Mouse (Mus musculus): ENCODE results near the gene Fbxo46. TPM values are rescaled to one million over a fixed set of nuclear protein-coding genes. Genes with fewer than 3 reads are reported as not detected.

Gene Fbxo46
- polyA plus RNA-seq, 1 experiment, result 49.3 TPM

DNA sequence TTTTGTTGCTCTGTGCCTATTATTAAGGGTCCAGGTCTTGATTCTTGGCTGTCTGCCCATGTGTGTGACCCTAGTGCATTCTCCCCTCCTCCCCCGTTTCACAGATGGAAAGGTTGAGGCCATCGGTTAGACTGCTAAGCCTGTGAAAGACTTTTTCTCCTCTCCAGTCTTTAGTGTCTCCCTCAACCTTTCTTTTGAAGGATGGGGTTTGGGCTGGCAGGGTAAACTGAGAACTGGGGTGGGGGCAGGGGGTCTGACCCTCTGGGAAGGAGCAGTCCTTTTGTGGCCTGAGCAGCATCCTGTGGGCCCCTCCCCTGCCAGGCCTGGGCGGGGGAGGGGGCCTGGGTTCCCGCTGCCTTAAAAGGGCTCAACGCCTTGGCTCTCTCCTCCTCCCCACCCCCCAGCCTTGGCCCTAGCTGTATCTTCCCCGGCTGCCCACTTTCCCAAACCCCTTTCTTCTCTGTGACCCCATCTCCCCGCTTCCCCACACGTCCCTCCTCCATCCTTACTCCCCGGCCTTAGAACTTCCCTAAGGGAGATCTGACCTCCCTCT, 34.7 kb upstream of the Fbxo46 start:
- Histone ChIP-seq H3K36me3 (ENCODE audit: control insufficient read depth, insufficient read depth, low read length) (no peaks in the 10 kb centered on the region; the same call in 1 of the 2 replicates), H3K4me3 (ENCODE audit: control insufficient read depth, low read depth, low read length) (no peak overlapping the region), H3K27ac (ENCODE audit: control insufficient read depth, insufficient read depth, low read depth, low read length) (peak overlapping the region; percentile 22; the same call in 1 of the 2 replicates), H3K4me1 (ENCODE audit: control insufficient read depth, insufficient read depth, low read length) (peaks cover 20% of the 10 kb centered on the region), H3K27me3 (ENCODE audit: control insufficient read depth, insufficient read depth, low read length) (no peaks in the 10 kb centered on the region)
- TF ChIP-seq POLR2A (IDR thresholded peaks at IDR 0.05; ENCODE audit: control insufficient read depth, low read depth, low read length), result no peak
- no peak for TF ChIP-seq CTCF (IDR thresholded peaks at IDR 0.05; ENCODE audit: control insufficient read depth, insufficient read depth, insufficient replicate concordance, low read depth, low read length)

- Histone ChIP-seq H3K27me3 (ENCODE audit: control insufficient read depth, insufficient read depth, low read length) (no peaks in the 10 kb centered on the region), H3K4me3 (ENCODE audit: control insufficient read depth, low read depth, low read length) (no peak overlapping the region), H3K36me3 (ENCODE audit: control insufficient read depth, insufficient read depth, low read length) (no peaks in the 10 kb centered on the region; the same call in 1 of the 2 replicates), H3K4me1 (ENCODE audit: control insufficient read depth, insufficient read depth, low read length) (peaks cover 20% of the 10 kb centered on the region), H3K27ac (ENCODE audit: control insufficient read depth, insufficient read depth, low read depth, low read length) (no peak overlapping the region)
- TF ChIP-seq POLR2A (IDR thresholded peaks at IDR 0.05; ENCODE audit: control insufficient read depth, low read depth, low read length) (no peak), CTCF (IDR thresholded peaks at IDR 0.05; ENCODE audit: control insufficient read depth, insufficient read depth, insufficient replicate concordance, low read depth, low read length) (no peak)
These were observed 34.2 kb upstream of the Fbxo46 start for GRCm38 (mm10) chr7:19085495-19085894.

- H3K36me3 ChIP-seq (ENCODE audit: control insufficient read depth, insufficient read depth, low read length), result no peaks in the 10 kb centered on the region; the same call in 1 of the 2 replicates
- no peaks in the 10 kb centered on the region for H3K27me3 ChIP-seq (ENCODE audit: control insufficient read depth, insufficient read depth, low read length)
- no peak overlapping the region for H3K4me3 ChIP-seq (ENCODE audit: control insufficient read depth, low read depth, low read length)
- peaks cover 20% of the 10 kb centered on the region for H3K4me1 ChIP-seq (ENCODE audit: control insufficient read depth, insufficient read depth, low read length)
- no peak for TF ChIP-seq CTCF (IDR thresholded peaks at IDR 0.05; ENCODE audit: control insufficient read depth, insufficient read depth, insufficient replicate concordance, low read depth, low read length)
- H3K27ac ChIP-seq (ENCODE audit: control insufficient read depth, insufficient read depth, low read depth, low read length), result no peak overlapping the region
These were observed 33.6 kb upstream of the Fbxo46 start for GRCm38 (mm10) chr7:19086042-19086441.

DNA sequence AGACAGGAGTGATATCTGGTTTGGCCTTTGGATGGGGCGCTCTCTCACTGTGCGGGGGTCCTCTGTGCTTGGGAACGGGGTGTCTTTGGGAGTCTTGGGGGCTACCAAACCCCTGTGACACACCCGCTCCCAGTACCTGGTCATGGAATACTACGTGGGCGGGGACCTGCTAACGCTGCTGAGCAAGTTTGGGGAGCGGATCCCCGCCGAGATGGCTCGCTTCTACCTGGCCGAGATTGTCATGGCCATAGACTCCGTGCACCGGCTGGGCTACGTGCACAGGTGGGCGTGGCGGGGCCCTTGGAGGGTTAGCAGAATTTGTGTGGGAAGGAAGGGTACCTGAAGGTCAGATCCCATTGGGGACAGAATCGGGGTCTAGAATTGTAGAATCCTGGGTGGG, 32.9 kb upstream of the Fbxo46 start:
- Histone ChIP-seq H3K27me3 (ENCODE audit: control insufficient read depth, insufficient read depth, low read length) (no peaks in the 10 kb centered on the region), H3K27ac (ENCODE audit: control insufficient read depth, insufficient read depth, low read depth, low read length) (no peak overlapping the region), H3K4me3 (ENCODE audit: control insufficient read depth, low read depth, low read length) (no peak overlapping the region), H3K36me3 (ENCODE audit: control insufficient read depth, insufficient read depth, low read length) (no peaks in the 10 kb centered on the region; the same call in 1 of the 2 replicates), H3K4me1 (ENCODE audit: control insufficient read depth, insufficient read depth, low read length) (peaks cover 27% of the 10 kb centered on the region)
- no peak for TF ChIP-seq POLR2A (IDR thresholded peaks at IDR 0.05; ENCODE audit: control insufficient read depth, low read depth, low read length)
- no peak for TF ChIP-seq CTCF (IDR thresholded peaks at IDR 0.05; ENCODE audit: control insufficient read depth, insufficient read depth, insufficient replicate concordance, low read depth, low read length)

DNA sequence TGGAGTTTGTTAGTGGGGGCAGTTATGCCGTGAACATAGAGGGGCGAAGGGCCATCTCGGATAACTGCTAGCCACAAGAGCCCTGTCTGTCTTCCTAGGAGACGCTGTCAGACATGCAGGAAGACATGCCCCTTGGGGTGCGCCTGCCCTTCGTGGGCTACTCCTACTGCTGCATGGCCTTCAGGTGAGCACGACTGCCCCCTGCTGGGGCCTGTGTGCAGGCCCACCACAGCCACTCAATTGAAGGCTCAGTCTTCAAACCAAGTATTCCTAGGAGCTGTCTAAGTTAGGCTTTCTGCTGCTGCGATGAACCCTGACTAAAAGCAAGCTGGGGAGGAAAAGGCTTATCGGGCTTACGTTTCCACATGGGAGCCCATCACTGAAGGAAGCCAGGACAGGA, 30.8 kb upstream of the Fbxo46 start:
- Histone ChIP-seq H3K4me3 (ENCODE audit: control insufficient read depth, low read depth, low read length) (no peak overlapping the region), H3K4me1 (ENCODE audit: control insufficient read depth, insufficient read depth, low read length) (peaks cover 45% of the 10 kb centered on the region), H3K27me3 (ENCODE audit: control insufficient read depth, insufficient read depth, low read length) (no peaks in the 10 kb centered on the region), H3K36me3 (ENCODE audit: control insufficient read depth, insufficient read depth, low read length) (no peaks in the 10 kb centered on the region; the same call in 1 of the 2 replicates), H3K27ac (ENCODE audit: control insufficient read depth, insufficient read depth, low read depth, low read length) (no peak overlapping the region)
- TF ChIP-seq POLR2A (IDR thresholded peaks at IDR 0.05; ENCODE audit: control insufficient read depth, low read depth, low read length) (no peak), CTCF (IDR thresholded peaks at IDR 0.05; ENCODE audit: control insufficient read depth, insufficient read depth, insufficient replicate concordance, low read depth, low read length) (peak; percentile 56; the same call in 1 of the 2 replicates)

- no peak for TF ChIP-seq POLR2A (IDR thresholded peaks at IDR 0.05; ENCODE audit: control insufficient read depth, low read depth, low read length)
- TF ChIP-seq CTCF (IDR thresholded peaks at IDR 0.05; ENCODE audit: control insufficient read depth, insufficient read depth, insufficient replicate concordance, low read depth, low read length), result no peak
- H3K36me3 ChIP-seq (ENCODE audit: control insufficient read depth, insufficient read depth, low read length), result no peaks in the 10 kb centered on the region; the same call in 1 of the 2 replicates
- no peaks in the 10 kb centered on the region for H3K27me3 ChIP-seq (ENCODE audit: control insufficient read depth, insufficient read depth, low read length)
- peak overlapping the region; percentile 15; the same call in 1 of the 2 replicates for H3K27ac ChIP-seq (ENCODE audit: control insufficient read depth, insufficient read depth, low read depth, low read length)
- no peak overlapping the region for H3K4me3 ChIP-seq (ENCODE audit: control insufficient read depth, low read depth, low read length)
- H3K4me1 ChIP-seq (ENCODE audit: control insufficient read depth, insufficient read depth, low read length), result peaks cover 51% of the 10 kb centered on the region
These were observed 27.7 kb upstream of the Fbxo46 start for GRCm38 (mm10) chr7:19091913-19092312.

DNA sequence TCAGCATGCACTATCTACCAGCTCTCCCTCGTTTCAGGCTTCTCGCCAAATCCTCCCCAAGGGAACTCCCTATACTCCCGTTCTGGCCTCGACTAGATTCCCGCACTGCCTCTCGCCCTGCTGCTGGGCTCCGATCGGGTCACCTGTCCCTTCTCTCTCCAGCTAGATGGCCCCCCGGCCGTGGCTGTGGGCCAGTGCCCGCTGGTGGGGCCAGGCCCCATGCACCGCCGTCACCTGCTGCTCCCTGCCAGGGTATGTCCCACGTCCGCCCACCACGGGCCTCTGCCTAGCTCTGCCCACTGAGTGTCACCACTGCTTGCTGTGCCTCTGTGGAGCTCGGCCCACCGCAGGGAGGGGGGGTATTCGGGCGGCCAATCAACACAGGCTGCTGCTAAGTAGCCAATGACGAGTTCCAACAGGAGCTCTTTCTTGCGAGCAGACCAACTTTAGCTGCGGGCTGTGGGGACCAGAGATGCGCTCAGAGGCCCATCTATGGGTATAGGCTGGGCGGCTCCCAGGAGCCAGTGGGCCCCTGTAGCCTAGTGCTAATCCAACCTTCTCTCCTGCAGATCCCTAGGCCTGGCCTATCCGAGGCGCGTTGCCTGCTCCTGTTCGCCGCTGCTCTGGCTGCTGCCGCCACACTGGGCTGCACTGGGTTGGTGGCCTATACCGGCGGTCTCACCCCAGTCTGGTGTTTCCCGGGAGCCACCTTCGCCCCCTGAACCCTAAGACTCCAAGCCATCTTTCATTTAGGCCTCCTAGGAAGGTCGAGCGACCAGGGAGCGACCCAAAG, 27.1 kb upstream of the Fbxo46 start:
- H3K4me1 ChIP-seq (ENCODE audit: control insufficient read depth, insufficient read depth, low read length), result peaks cover 48% of the 10 kb centered on the region
- no peak overlapping the region; the same call in 1 of the 2 replicates for H3K4me3 ChIP-seq (ENCODE audit: control insufficient read depth, low read depth, low read length)
- TF ChIP-seq POLR2A (IDR thresholded peaks at IDR 0.05; ENCODE audit: control insufficient read depth, low read depth, low read length) (no peak), CTCF (IDR thresholded peaks at IDR 0.05; ENCODE audit: control insufficient read depth, insufficient read depth, insufficient replicate concordance, low read depth, low read length) (no peak)
- no peaks in the 10 kb centered on the region for H3K27me3 ChIP-seq (ENCODE audit: control insufficient read depth, insufficient read depth, low read length)
- H3K36me3 ChIP-seq (ENCODE audit: control insufficient read depth, insufficient read depth, low read length), result no peaks in the 10 kb centered on the region; the same call in 1 of the 2 replicates
- peak overlapping the region; percentile 5; the same call in 1 of the 2 replicates for H3K27ac ChIP-seq (ENCODE audit: control insufficient read depth, insufficient read depth, low read depth, low read length)

Data from testis, adult 2 months (tissue).